Mouse (Mus musculus): ENCODE measurements at regions not wholly inside any gene's neighbourhood (a gene's known extent, or its start where the extent isn't known, plus 50 kb on each side); places are given as distances from the start of the nearest gene placed in this dataset.

- Histone ChIP-seq H3K36me3 (ENCODE audit: control insufficient read depth, insufficient read depth, low read length) (no peaks in the 10 kb centered on the region), H3K9me3 (ENCODE audit: control insufficient read depth, low read length) (no peaks in the 10 kb centered on the region), H3K4me2 (ENCODE audit: low read depth, low read length) (no peak overlapping the region), H3K4me3 (ENCODE audit: low read depth, low read length) (no peak overlapping the region), H3K9ac (replicated peaks; ENCODE audit: low read depth, low read length) (no peak overlapping the region), H3K27ac (ENCODE audit: low read depth, low read length) (no peak overlapping the region), H3K27me3 (ENCODE audit: control insufficient read depth, insufficient read depth, low read length) (no peaks in the 10 kb centered on the region), H3K4me1 (ENCODE audit: control insufficient read depth, insufficient read depth, low read length) (no peaks in the 10 kb centered on the region)
- WGBS: 92% methylated on average over 5 of the region's 5 CpGs
- no peak for ATAC-seq (ENCODE audit: low read depth)
Measured at GRCm38 (mm10) chr12:54343493-54343892, 139.8 kb upstream of the Egln3 start.

- ATAC-seq (ENCODE audit: low read depth): 0 out of 2 replicates have a peak, but pooled peaks have one; percentile 38
Measured at GRCm38 (mm10) chr12:54335509-54335908, 131.8 kb upstream of the Egln3 start.

DNA sequence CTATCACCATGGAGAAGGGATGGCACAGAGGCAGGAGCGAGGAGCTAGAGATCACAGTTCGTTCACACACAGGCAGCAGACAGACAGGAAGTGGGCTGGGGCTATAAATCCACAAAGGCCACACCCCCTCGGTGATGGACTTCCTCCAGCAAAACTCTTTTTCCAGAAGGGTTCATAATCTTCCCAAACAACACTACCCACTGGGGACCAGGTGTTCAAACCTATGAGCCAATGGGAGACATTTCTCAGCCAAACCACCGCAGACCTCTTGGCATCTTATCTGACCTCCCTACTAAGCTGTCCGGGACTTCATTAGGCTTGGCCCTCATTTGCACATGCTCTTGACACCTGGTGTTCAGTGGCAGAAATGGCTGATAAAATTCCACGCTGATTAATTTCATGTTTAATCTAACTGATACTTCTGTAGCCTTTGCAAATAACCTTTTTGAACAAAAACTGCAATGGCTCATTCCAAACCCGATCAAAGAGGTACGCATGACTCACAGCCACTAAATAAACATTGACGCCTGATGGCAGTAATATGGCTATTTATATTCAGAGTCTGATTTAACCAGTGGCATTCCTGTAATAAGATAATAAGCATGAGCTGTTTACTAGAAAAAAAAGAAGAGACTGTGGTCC, 131.0 kb upstream of the Egln3 start:
- 27% methylated on average over 9 of the region's 9 CpGs for WGBS

More at GRCm38 (mm10) chr12:54335509-54335908, 131.8 kb upstream of the Egln3 start:
- H3K9ac ChIP-seq (replicated peaks; ENCODE audit: low read depth, low read length): no peak overlapping the region
- H3K4me3 ChIP-seq (ENCODE audit: low read depth, low read length): no peak overlapping the region
- no peaks in the 10 kb centered on the region for H3K4me1 ChIP-seq (ENCODE audit: control insufficient read depth, insufficient read depth, low read length)
- no peak overlapping the region for H3K4me2 ChIP-seq (ENCODE audit: low read depth, low read length)
- H3K36me3 ChIP-seq (ENCODE audit: control insufficient read depth, insufficient read depth, low read length): no peaks in the 10 kb centered on the region
- 11% methylated on average over 2 of the region's 2 CpGs for WGBS
- peak overlapping the region; percentile 35; the same call in 1 of the 2 replicates for H3K27ac ChIP-seq (ENCODE audit: low read depth, low read length)
- H3K9me3 ChIP-seq (ENCODE audit: control insufficient read depth, low read length): no peaks in the 10 kb centered on the region
- H3K27me3 ChIP-seq (ENCODE audit: control insufficient read depth, insufficient read depth, low read length): no peaks in the 10 kb centered on the region

GRCm38 (mm10) chr12:54333632-54334321, 130.1 kb upstream of the Egln3 start:
- H3K4me1 ChIP-seq (ENCODE audit: control insufficient read depth, insufficient read depth, low read length): no peaks in the 10 kb centered on the region
- no peak for ATAC-seq (ENCODE audit: low read depth)
- no peaks in the 10 kb centered on the region for H3K9me3 ChIP-seq (ENCODE audit: control insufficient read depth, low read length)
- no peak overlapping the region for H3K9ac ChIP-seq (replicated peaks; ENCODE audit: low read depth, low read length)
- H3K36me3 ChIP-seq (ENCODE audit: control insufficient read depth, insufficient read depth, low read length): no peaks in the 10 kb centered on the region
- no peaks in the 10 kb centered on the region for H3K27me3 ChIP-seq (ENCODE audit: control insufficient read depth, insufficient read depth, low read length)
- 78% methylated on average over 14 of the region's 14 CpGs for WGBS
- no peak overlapping the region for H3K4me3 ChIP-seq (ENCODE audit: low read depth, low read length)
- H3K27ac ChIP-seq (ENCODE audit: low read depth, low read length): no peak overlapping the region; the same call in 1 of the 2 replicates
- H3K4me2 ChIP-seq (ENCODE audit: low read depth, low read length): no peak overlapping the region

More for the DNA sequence above, 131.0 kb upstream of the Egln3 start:
- ATAC-seq (ENCODE audit: low read depth): peak; percentile 69
- H3K27ac ChIP-seq (ENCODE audit: low read depth, low read length): peak overlapping the region; percentile 25; the same call in 1 of the 2 replicates
- H3K27me3 ChIP-seq (ENCODE audit: control insufficient read depth, insufficient read depth, low read length): no peaks in the 10 kb centered on the region
- no peak overlapping the region for H3K4me3 ChIP-seq (ENCODE audit: low read depth, low read length)
- H3K36me3 ChIP-seq (ENCODE audit: control insufficient read depth, insufficient read depth, low read length): no peaks in the 10 kb centered on the region
- no peak overlapping the region for H3K4me2 ChIP-seq (ENCODE audit: low read depth, low read length)
- H3K9me3 ChIP-seq (ENCODE audit: control insufficient read depth, low read length): no peaks in the 10 kb centered on the region
- H3K9ac ChIP-seq (replicated peaks; ENCODE audit: low read depth, low read length): no peak overlapping the region
- H3K4me1 ChIP-seq (ENCODE audit: control insufficient read depth, insufficient read depth, low read length): no peaks in the 10 kb centered on the region

GRCm38 (mm10) chr12:54327483-54327882, 123.8 kb upstream of the Egln3 start:
- Histone ChIP-seq H3K27me3 (ENCODE audit: control insufficient read depth, insufficient read depth, low read length) (no peaks in the 10 kb centered on the region), H3K4me1 (ENCODE audit: control insufficient read depth, insufficient read depth, low read length) (no peaks in the 10 kb centered on the region), H3K9ac (replicated peaks; ENCODE audit: low read depth, low read length) (no peak overlapping the region), H3K9me3 (ENCODE audit: control insufficient read depth, low read length) (no peaks in the 10 kb centered on the region), H3K27ac (ENCODE audit: low read depth, low read length) (no peak overlapping the region), H3K4me3 (ENCODE audit: low read depth, low read length) (no peak overlapping the region), H3K4me2 (ENCODE audit: low read depth, low read length) (no peak overlapping the region), H3K36me3 (ENCODE audit: control insufficient read depth, insufficient read depth, low read length) (no peaks in the 10 kb centered on the region)
- 63% methylated on average over 1 of the region's 1 CpGs for WGBS
- ATAC-seq (ENCODE audit: low read depth): no peak

DNA sequence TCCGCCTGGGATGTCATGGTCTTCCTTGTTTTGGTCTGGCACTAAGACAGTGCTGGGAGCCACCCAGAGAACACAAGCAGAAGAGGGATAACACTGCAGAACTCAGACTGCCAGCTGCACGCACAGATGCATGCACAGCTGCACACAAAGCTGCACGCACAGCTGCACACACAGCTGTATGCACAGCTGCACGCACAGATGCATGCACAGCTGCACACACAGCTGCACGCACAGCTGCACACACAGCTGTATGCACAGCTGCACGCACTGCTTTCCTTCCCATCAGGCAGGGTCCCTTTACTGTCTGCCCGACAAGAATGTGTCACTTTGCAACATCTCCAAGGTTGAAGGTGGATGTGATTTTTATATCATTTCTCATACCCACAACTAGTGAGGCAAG, 122.9 kb upstream of the Egln3 start:
- Histone ChIP-seq H3K27ac (ENCODE audit: low read depth, low read length) (no peak overlapping the region), H3K9ac (replicated peaks; ENCODE audit: low read depth, low read length) (no peak overlapping the region), H3K9me3 (ENCODE audit: control insufficient read depth, low read length) (no peaks in the 10 kb centered on the region), H3K4me3 (ENCODE audit: low read depth, low read length) (no peak overlapping the region), H3K4me2 (ENCODE audit: low read depth, low read length) (no peak overlapping the region), H3K27me3 (ENCODE audit: control insufficient read depth, insufficient read depth, low read length) (no peaks in the 10 kb centered on the region), H3K4me1 (ENCODE audit: control insufficient read depth, insufficient read depth, low read length) (no peaks in the 10 kb centered on the region), H3K36me3 (ENCODE audit: control insufficient read depth, insufficient read depth, low read length) (no peaks in the 10 kb centered on the region)
- ATAC-seq (ENCODE audit: low read depth): no peak
- 86% methylated on average over 7 of the region's 7 CpGs for WGBS

DNA sequence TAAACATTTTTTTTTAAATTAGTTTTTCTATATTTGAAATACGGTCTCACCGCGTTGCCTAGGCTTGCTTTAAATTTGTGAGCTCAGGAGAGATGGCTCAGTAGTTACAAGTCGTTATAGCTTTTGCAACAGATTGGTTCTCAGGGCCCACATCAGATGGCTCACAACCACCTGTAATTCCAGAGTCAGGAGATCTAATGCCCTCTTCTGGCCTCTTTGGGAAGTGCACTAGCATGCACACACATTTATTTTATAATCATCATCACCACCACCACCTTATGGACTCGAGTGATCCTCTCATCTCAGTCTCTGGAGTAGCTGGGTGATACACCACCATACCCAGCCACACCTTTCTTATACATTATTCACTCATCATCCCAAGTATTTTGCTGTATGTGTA, 116.9 kb upstream of the Egln3 start:
- H3K4me3 ChIP-seq (ENCODE audit: low read depth, low read length): no peak overlapping the region
- no peaks in the 10 kb centered on the region for H3K36me3 ChIP-seq (ENCODE audit: control insufficient read depth, insufficient read depth, low read length)
- H3K4me1 ChIP-seq (ENCODE audit: control insufficient read depth, insufficient read depth, low read length): no peaks in the 10 kb centered on the region
- H3K27ac ChIP-seq (ENCODE audit: low read depth, low read length): no peak overlapping the region
- 96% methylated on average over 5 of the region's 5 CpGs for WGBS
- H3K9ac ChIP-seq (replicated peaks; ENCODE audit: low read depth, low read length): no peak overlapping the region
- ATAC-seq (ENCODE audit: low read depth): no peak
- H3K27me3 ChIP-seq (ENCODE audit: control insufficient read depth, insufficient read depth, low read length): 0 out of 2 replicates have a peak, but pooled peaks cover 2% of the 10 kb centered on the region
- no peaks in the 10 kb centered on the region for H3K9me3 ChIP-seq (ENCODE audit: control insufficient read depth, low read length)
- H3K4me2 ChIP-seq (ENCODE audit: low read depth, low read length): no peak overlapping the region

- H3K4me2 ChIP-seq (ENCODE audit: low read depth, low read length): peak overlapping the region; percentile 9; the same call in 1 of the 2 replicates
- H3K36me3 ChIP-seq (ENCODE audit: control insufficient read depth, insufficient read depth, low read length): no peaks in the 10 kb centered on the region
- 4% methylated on average over 16 of the region's 16 CpGs for WGBS
- H3K9ac ChIP-seq (replicated peaks; ENCODE audit: low read depth, low read length): no peak overlapping the region
- no peaks in the 10 kb centered on the region for H3K9me3 ChIP-seq (ENCODE audit: control insufficient read depth, low read length)
- no peak overlapping the region for H3K27ac ChIP-seq (ENCODE audit: low read depth, low read length)
- ATAC-seq (ENCODE audit: low read depth): no peak
- H3K27me3 ChIP-seq (ENCODE audit: control insufficient read depth, insufficient read depth, low read length): 0 out of 2 replicates have a peak, but pooled peaks cover 2% of the 10 kb centered on the region
- H3K4me3 ChIP-seq (ENCODE audit: low read depth, low read length): no peak overlapping the region
- H3K4me1 ChIP-seq (ENCODE audit: control insufficient read depth, insufficient read depth, low read length): 0 out of 2 replicates have a peak, but pooled peaks cover 4% of the 10 kb centered on the region
Measured at GRCm38 (mm10) chr12:54316980-54317471, 113.4 kb upstream of the Egln3 start.

- no peak overlapping the region for H3K4me3 ChIP-seq (ENCODE audit: low read depth, low read length)
- H3K4me2 ChIP-seq (ENCODE audit: low read depth, low read length): no peak overlapping the region
- WGBS: 56% methylated on average over 15 of the region's 15 CpGs
- ATAC-seq (ENCODE audit: low read depth): no peak
- H3K9ac ChIP-seq (replicated peaks; ENCODE audit: low read depth, low read length): no peak overlapping the region
- 0 out of 2 replicates have a peak, but pooled peaks cover 2% of the 10 kb centered on the region for H3K27me3 ChIP-seq (ENCODE audit: control insufficient read depth, insufficient read depth, low read length)
- H3K27ac ChIP-seq (ENCODE audit: low read depth, low read length): no peak overlapping the region
- no peaks in the 10 kb centered on the region for H3K36me3 ChIP-seq (ENCODE audit: control insufficient read depth, insufficient read depth, low read length)
- no peaks in the 10 kb centered on the region for H3K9me3 ChIP-seq (ENCODE audit: control insufficient read depth, low read length)
- H3K4me1 ChIP-seq (ENCODE audit: control insufficient read depth, insufficient read depth, low read length): 0 out of 2 replicates have a peak, but pooled peaks cover 4% of the 10 kb centered on the region
Measured at GRCm38 (mm10) chr12:54316066-54316567, 112.5 kb upstream of the Egln3 start.
